Mouse (Mus musculus) liver, embryonic 16.5 days (tissue): ENCODE results near the gene Adam15. TPM values are rescaled to one million over a fixed set of nuclear protein-coding genes. Genes with fewer than 3 reads are reported as not detected.

Experiments used
- ATAC-seq: fragments of 200-750 bp; cut with Nextera tagmentation; 2 replicates; pipeline ENCODE4 v1.8.0; 2017; ENCODE audit warnings: low read depth, mild to moderate bottlenecking, moderate number of reproducible peaks, moderate library complexity
- H3K27ac ChIP-seq: fragments of 300-500 bp; sonication (generic); 2 replicates; pipeline ENCODE4 v1.5.1; 2014; ENCODE audit warnings: mild to moderate bottlenecking, low read length
- H3K27me3 ChIP-seq: fragments of 300-500 bp; sonication (generic); 2 replicates; pipeline ENCODE4 v1.6.1; 2014; ENCODE audit warnings: low read depth, low read length, mixed read lengths; ENCODE audit not compliant: control insufficient read depth, insufficient read depth
- H3K36me3 ChIP-seq: fragments of 300-500 bp; sonication (generic); 2 replicates; pipeline ENCODE4 v1.6.1; 2014; ENCODE audit warnings: mild to moderate bottlenecking; ENCODE audit not compliant: control insufficient read depth, insufficient read depth
- H3K4me1 ChIP-seq: fragments of 300-500 bp; sonication (generic); 2 replicates; pipeline ENCODE4 v1.6.1; 2014; ENCODE audit warnings: low read depth, low read length, mixed read lengths; ENCODE audit not compliant: control insufficient read depth
- H3K4me2 ChIP-seq: fragments of 300-500 bp; sonication (generic); 2 replicates; pipeline ENCODE4 v1.6.1; 2014; ENCODE audit warnings: low read depth, low read length, mixed read lengths
- H3K4me3 ChIP-seq: fragments of 300-500 bp; sonication (generic); 2 replicates; pipeline ENCODE4 v1.5.1; 2014; ENCODE audit warnings: low read depth, mild to moderate bottlenecking, low read length
- H3K9ac ChIP-seq: fragments of 300-500 bp; sonication (generic); 2 replicates; pipeline ENCODE4 v1.6.1; 2014; ENCODE audit warnings: low read depth, low read length
- H3K9me3 ChIP-seq: fragments of 300-500 bp; sonication (generic); replicated peaks from 2 replicates; pipeline ENCODE4 v1.6.1; 2016; ENCODE audit warnings: low read length; ENCODE audit not compliant: control insufficient read depth
- WGBS: fragments of 180-500 bp; shearing (Covaris S2); extraction: QIAGEN DNeasy Blood & Tissue Kit; methylation state at CpG from one replicate; pipeline ENCODE4 v1.1.7; 2014; ENCODE audit not compliant: insufficient replicate concordance; 5-methylcytosine and 5-hydroxymethylcytosine counted together
- polyA plus RNA-seq: library from polyadenylated mRNA; unstranded; fragments of >200 nt; fragmentation: Nextera tagmentation; extraction: Ambion mirVana; gene quantifications from 2 replicates; pipeline ENCODE4 v1.2.1, GENCODE M21; 2015

Gene Adam15
- polyA plus RNA-seq, 1 experiment from 2014 or later: 11.2 TPM

GRCm38 (mm10) chr3:89292303-89292702, 57.5 kb downstream of the Adam15 start:
- WGBS: 59% methylated on average over 5 of the region's 5 CpGs

DNA sequence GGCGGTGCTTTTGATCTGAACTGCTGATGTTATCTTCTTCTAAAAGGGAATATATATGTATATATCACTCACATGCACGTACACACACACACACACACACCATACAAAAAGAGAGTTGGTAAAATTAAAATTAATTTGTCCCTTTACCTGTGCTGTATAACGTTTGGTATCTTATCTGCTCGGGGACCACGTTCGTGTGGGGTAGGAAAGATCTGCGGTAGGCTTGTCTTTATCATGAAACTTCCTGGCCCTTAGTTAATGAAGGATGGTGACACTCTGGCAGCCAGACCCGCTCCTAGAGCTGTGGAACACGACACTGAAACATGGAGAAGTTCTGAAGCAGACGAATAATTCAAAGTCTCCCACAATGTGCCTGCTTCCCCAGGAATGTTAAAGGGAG, 57.9 kb downstream of the Adam15 start:
- Histone ChIP-seq H3K4me1 (no peaks in the 10 kb centered on the region; the same call in 1 of the 2 replicates), H3K4me3 (no peak overlapping the region), H3K27ac (no peak overlapping the region), H3K9ac (no peak overlapping the region), H3K36me3 (no peaks in the 10 kb centered on the region), H3K9me3 (no peaks in the 10 kb centered on the region), H3K4me2 (no peak overlapping the region), H3K27me3 (no peaks in the 10 kb centered on the region)
- no peak for ATAC-seq
- WGBS: 26% methylated on average over 10 of the region's 10 CpGs

More at GRCm38 (mm10) chr3:89292303-89292702, 57.5 kb downstream of the Adam15 start:
- H3K4me3 ChIP-seq: no peak overlapping the region
- no peaks in the 10 kb centered on the region; the same call in 1 of the 2 replicates for H3K4me1 ChIP-seq
- ATAC-seq: no peak
- no peaks in the 10 kb centered on the region for H3K36me3 ChIP-seq
- no peak overlapping the region for H3K9ac ChIP-seq
- H3K9me3 ChIP-seq: no peaks in the 10 kb centered on the region
- H3K27me3 ChIP-seq: no peaks in the 10 kb centered on the region
- no peak overlapping the region for H3K27ac ChIP-seq
- no peak overlapping the region for H3K4me2 ChIP-seq

Other genes with a start within 250 kb of the Adam15 start
- gene Gm43738, start 248.9 kb downstream of the Adam15 start, polyA plus RNA-seq: 0.11 TPM in 1 of 2 replicates, not detected in the other
- 375 and 379 TPM in 2 replicates for gene Fdps, start 248.0 kb downstream of the Adam15 start, polyA plus RNA-seq
- 102 and 104 TPM in 2 replicates for gene Pklr, start 213.9 kb downstream of the Adam15 start, polyA plus RNA-seq
- gene Hcn3, start 189.8 kb downstream of the Adam15 start, polyA plus RNA-seq: 0.29 and 0.32 TPM in 2 replicates
- gene Clk2, start 185.2 kb downstream of the Adam15 start, polyA plus RNA-seq: 6.4 and 8.4 TPM in 2 replicates
- gene Scamp3, start 172.5 kb downstream of the Adam15 start, polyA plus RNA-seq: 47.5 and 49.0 TPM in 2 replicates
- 2.0 and 2.4 TPM in 2 replicates for gene Fam189b, start 166.9 kb downstream of the Adam15 start, polyA plus RNA-seq
- 27.5 and 28.0 TPM in 2 replicates for gene Gba, start 147.1 kb downstream of the Adam15 start, polyA plus RNA-seq
- gene Thbs3, start 134.8 kb downstream of the Adam15 start, polyA plus RNA-seq: 1.3 and 2.0 TPM in 2 replicates
- 94.4 and 95.3 TPM in 2 replicates for gene Mtx1, start 122.9 kb downstream of the Adam15 start, polyA plus RNA-seq
- 0.11 and 1.0 TPM in 2 replicates for gene Muc1, start 120.9 kb downstream of the Adam15 start, polyA plus RNA-seq
- 129 and 131 TPM in 2 replicates for gene Krtcap2, start 104.0 kb downstream of the Adam15 start, polyA plus RNA-seq
- 0.14 and 0.28 TPM in 2 replicates for gene Trim46, start 103.7 kb downstream of the Adam15 start, polyA plus RNA-seq
- 51.9 and 59.4 TPM in 2 replicates for gene Dpm3, start 90.6 kb downstream of the Adam15 start, polyA plus RNA-seq
- 18.9 and 22.2 TPM in 2 replicates for gene Slc50a1, start 79.4 kb downstream of the Adam15 start, polyA plus RNA-seq
- gene Efna1, start 68.9 kb downstream of the Adam15 start, polyA plus RNA-seq: 8.1 and 12.7 TPM in 2 replicates
- 0.63 and 0.94 TPM in 2 replicates for gene Efna3, start 27.0 kb downstream of the Adam15 start, polyA plus RNA-seq
- gene Efna4, start 12.0 kb downstream of the Adam15 start, polyA plus RNA-seq: 0.51 and 0.60 TPM in 2 replicates
- gene Dcst2, start 12.0 kb upstream of the Adam15 start, polyA plus RNA-seq: 0.05 TPM in 1 of 2 replicates, not detected in the other
- 0.12 TPM in 1 of 2 replicates, not detected in the other for gene Dcst1, start 15.3 kb upstream of the Adam15 start, polyA plus RNA-seq
- gene Zbtb7b, start 44.8 kb upstream of the Adam15 start, polyA plus RNA-seq: 2.4 and 2.7 TPM in 2 replicates
- gene Lenep, start 52.8 kb upstream of the Adam15 start, polyA plus RNA-seq: not detected in 2 replicates
- gene Flad1, start 61.9 kb upstream of the Adam15 start, polyA plus RNA-seq: 14.9 and 15.1 TPM in 2 replicates
- gene Cks1b, start 68.4 kb upstream of the Adam15 start, polyA plus RNA-seq: 176 and 206 TPM in 2 replicates
- gene Shc1, start 68.4 kb upstream of the Adam15 start, polyA plus RNA-seq: 43.2 and 46.0 TPM in 2 replicates
- gene Pygo2, start 80.2 kb upstream of the Adam15 start, polyA plus RNA-seq: 6.6 and 8.7 TPM in 2 replicates
- gene Pbxip1, start 86.7 kb upstream of the Adam15 start, polyA plus RNA-seq: 7.2 and 8.6 TPM in 2 replicates
- gene Pmvk, start 104.5 kb upstream of the Adam15 start, polyA plus RNA-seq: 34.8 and 36.9 TPM in 2 replicates
- 0.05 TPM in 1 of 2 replicates, not detected in the other for gene Kcnn3, start 170.2 kb upstream of the Adam15 start, polyA plus RNA-seq